Mouse (Mus musculus): ENCODE results near the gene Calhm3. TPM values are rescaled to one million over a fixed set of nuclear protein-coding genes. Genes with fewer than 3 reads are reported as not detected.

The Calhm3 gene
- polyA plus RNA-seq, 1 experiment from 2014 or later, result not detected

- Histone ChIP-seq H3K27me3 (ENCODE audit: poor library complexity, severe bottlenecking) (no peaks in the 10 kb centered on the region), H3K4me3 (no peak overlapping the region), H3K9me3 (no peaks in the 10 kb centered on the region), H3K4me1 (no peaks in the 10 kb centered on the region), H3K27ac (no peak overlapping the region), H3K36me3 (replicated peaks) (peaks cover 79% of the 10 kb centered on the region)
- 96% methylated on average over 15 of the region's 15 CpGs for whole genome bisulfite sequencing
- DNase-seq (ENCODE audit: extremely low spot score, low spot score), result no peak
Observed at GRCm38 (mm10) chr19:47130551-47131125, 26.9 kb downstream of the Calhm3 start.

- Histone ChIP-seq H3K36me3 (replicated peaks) (peaks cover 97% of the 10 kb centered on the region), H3K27me3 (ENCODE audit: poor library complexity, severe bottlenecking) (no peaks in the 10 kb centered on the region), H3K9me3 (no peaks in the 10 kb centered on the region), H3K4me3 (no peak overlapping the region), H3K27ac (no peak overlapping the region), H3K4me1 (no peaks in the 10 kb centered on the region)
- WGBS, result 95% methylated on average over 11 of the region's 11 CpGs
- no peak for DNase-seq (ENCODE audit: extremely low spot score, low spot score)
Observed at GRCm38 (mm10) chr19:47128835-47129234, 28.7 kb downstream of the Calhm3 start.

GRCm38 (mm10) chr19:47128164-47128563 lies 29.4 kb downstream of the Calhm3 start:
- no peak for DNase-seq (ENCODE audit: extremely low spot score, low spot score)
- Histone ChIP-seq H3K4me3 (no peak overlapping the region), H3K27me3 (ENCODE audit: poor library complexity, severe bottlenecking) (no peaks in the 10 kb centered on the region), H3K4me1 (no peaks in the 10 kb centered on the region), H3K9me3 (no peaks in the 10 kb centered on the region), H3K27ac (no peak overlapping the region), H3K36me3 (replicated peaks) (peaks cover 98% of the 10 kb centered on the region)
- WGBS, result 95% methylated on average over 10 of the region's 10 CpGs

GRCm38 (mm10) chr19:47122802-47123201 lies 34.8 kb downstream of the Calhm3 start:
- DNase-seq (ENCODE audit: extremely low spot score, low spot score), result no peak
- no peaks in the 10 kb centered on the region for H3K27me3 ChIP-seq (ENCODE audit: poor library complexity, severe bottlenecking)
- H3K4me3 ChIP-seq, result no peak overlapping the region
- peaks cover 93% of the 10 kb centered on the region for H3K36me3 ChIP-seq (replicated peaks)
- no peak overlapping the region for H3K27ac ChIP-seq
- no peaks in the 10 kb centered on the region for H3K4me1 ChIP-seq
- no peaks in the 10 kb centered on the region for H3K9me3 ChIP-seq
- 24% methylated on average over 2 of the region's 2 CpGs for WGBS

GRCm38 (mm10) chr19:47121054-47121453 lies 36.5 kb downstream of the Calhm3 start:
- no peaks in the 10 kb centered on the region for H3K9me3 ChIP-seq
- no peaks in the 10 kb centered on the region for H3K4me1 ChIP-seq
- no peak overlapping the region for H3K27ac ChIP-seq
- peaks cover 93% of the 10 kb centered on the region for H3K36me3 ChIP-seq (replicated peaks)
- 48% methylated on average over 4 of the region's 4 CpGs for WGBS
- H3K27me3 ChIP-seq (ENCODE audit: poor library complexity, severe bottlenecking), result no peaks in the 10 kb centered on the region
- no peak overlapping the region for H3K4me3 ChIP-seq
- DNase-seq (ENCODE audit: extremely low spot score, low spot score), result no peak

GRCm38 (mm10) chr19:47118634-47119033 lies 38.9 kb downstream of the Calhm3 start:
- WGBS, result 91% methylated on average over 2 of the region's 2 CpGs
- Histone ChIP-seq H3K4me1 (no peaks in the 10 kb centered on the region), H3K27me3 (ENCODE audit: poor library complexity, severe bottlenecking) (no peaks in the 10 kb centered on the region), H3K9me3 (no peaks in the 10 kb centered on the region), H3K27ac (no peak overlapping the region), H3K36me3 (replicated peaks) (peaks cover 93% of the 10 kb centered on the region), H3K4me3 (no peak overlapping the region)
- DNase-seq (ENCODE audit: extremely low spot score, low spot score), result no peak

GRCm38 (mm10) chr19:47104641-47105271 lies 52.8 kb downstream of the Calhm3 start:
- no peaks in the 10 kb centered on the region for H3K4me1 ChIP-seq
- H3K27me3 ChIP-seq (ENCODE audit: poor library complexity, severe bottlenecking), result no peaks in the 10 kb centered on the region
- no peak for DNase-seq (ENCODE audit: extremely low spot score, low spot score)
- no peak overlapping the region for H3K4me3 ChIP-seq
- no peaks in the 10 kb centered on the region for H3K9me3 ChIP-seq
- no peak overlapping the region for H3K27ac ChIP-seq
- WGBS, result 93% methylated on average over 9 of the region's 9 CpGs
- peaks cover 100% of the 10 kb centered on the region for H3K36me3 ChIP-seq (replicated peaks)

Other genes starting within 250 kb of the Calhm3 start
- gene Ina, start 143.1 kb downstream of the Calhm3 start, polyA plus RNA-seq (2016; fragmentation: Nextera tagmentation; extraction: Ambion mirVana), result 9.1 and 15.8 TPM in 2 replicates
- 70.5 and 71.1 TPM in 2 replicates for gene Nt5c2, start 142.6 kb downstream of the Calhm3 start, polyA plus RNA-seq (2016; fragmentation: Nextera tagmentation; extraction: Ambion mirVana)
- 35.6 and 36.7 TPM in 2 replicates for gene Pcgf6, start 106.9 kb downstream of the Calhm3 start, polyA plus RNA-seq (2016; fragmentation: Nextera tagmentation; extraction: Ambion mirVana)
- gene Taf5, start 90.0 kb downstream of the Calhm3 start, polyA plus RNA-seq (2016; fragmentation: Nextera tagmentation; extraction: Ambion mirVana), result 7.4 and 7.5 TPM in 2 replicates
- 1,021 and 1,042 TPM in 2 replicates for gene Usmg5, start 67.1 kb downstream of the Calhm3 start, polyA plus RNA-seq (2016; fragmentation: Nextera tagmentation; extraction: Ambion mirVana)
- gene Pdcd11, start 67.0 kb downstream of the Calhm3 start, polyA plus RNA-seq (2016; fragmentation: Nextera tagmentation; extraction: Ambion mirVana), result 14.5 and 15.0 TPM in 2 replicates
- 1.8 and 1.9 TPM in 2 replicates for gene Calhm2, start 19.5 kb downstream of the Calhm3 start, polyA plus RNA-seq (2016; fragmentation: Nextera tagmentation; extraction: Ambion mirVana)
- gene Calhm1, start 13.5 kb downstream of the Calhm3 start, polyA plus RNA-seq (2016; fragmentation: Nextera tagmentation; extraction: Ambion mirVana), result not detected in 2 replicates
- gene Neurl1a, start 21.1 kb upstream of the Calhm3 start, polyA plus RNA-seq (2016; fragmentation: Nextera tagmentation; extraction: Ambion mirVana), result 4.1 and 5.2 TPM in 2 replicates